Mouse (Mus musculus) myocyte (in vitro differentiated cells): ENCODE results near the gene Uvrag.

Source experiments
- POLR2A ChIP-seq: IDR thresholded peaks from one replicate; pipeline ENCODE4 v1.6.1; 2011; ENCODE audit warnings: low read depth, mild to moderate bottlenecking, control low read depth, moderate library complexity; ENCODE audit not compliant: insufficient read length
- TCF12 ChIP-seq: IDR thresholded peaks from one replicate; pipeline ENCODE4 v1.6.1; 2011; ENCODE audit warnings: mild to moderate bottlenecking, control low read depth; ENCODE audit not compliant: poor library complexity, insufficient read depth, severe bottlenecking

DNA sequence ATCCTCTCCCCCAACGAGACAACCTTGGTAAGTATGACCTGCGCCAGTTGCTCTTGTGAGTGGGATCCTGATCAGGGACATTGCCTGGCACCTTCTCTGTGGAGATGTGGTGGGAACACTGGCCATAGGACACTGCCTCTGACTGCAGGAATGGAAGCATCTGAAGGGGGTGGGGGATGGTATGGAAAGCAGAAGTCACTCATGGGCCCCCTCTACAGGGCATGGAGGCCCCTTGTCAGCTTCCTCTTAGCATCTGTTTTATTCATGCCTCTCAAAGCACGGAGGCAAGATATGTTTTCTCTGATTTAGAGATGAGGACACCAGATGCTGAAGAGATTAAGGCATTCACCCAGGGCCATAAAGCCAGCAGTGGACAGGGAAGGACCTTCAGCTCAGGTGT, 271.9 kb downstream of the Uvrag start:
- no peak for TF ChIP-seq TCF12
- TF ChIP-seq POLR2A, result no peak
